Mouse (Mus musculus) leukemia stem cell, adult 10-12 weeks (primary cell): ENCODE data around the gene Kbtbd8. TPM values are rescaled to one million over a fixed set of nuclear protein-coding genes. Genes with fewer than 3 reads are reported as not detected.

ENCODE experiments used
- polyA plus RNA-seq: library from polyadenylated mRNA; stranded (reverse); fragments of >175 nt; gene quantifications from 2 replicates; pipeline ENCODE4 v1.2.3, GENCODE M21; 2012; ENCODE audit warnings: low replicate concordance

The Kbtbd8 gene
- polyA plus RNA-seq: 1.3 and 1.4 TPM in 2 replicates

DNA sequence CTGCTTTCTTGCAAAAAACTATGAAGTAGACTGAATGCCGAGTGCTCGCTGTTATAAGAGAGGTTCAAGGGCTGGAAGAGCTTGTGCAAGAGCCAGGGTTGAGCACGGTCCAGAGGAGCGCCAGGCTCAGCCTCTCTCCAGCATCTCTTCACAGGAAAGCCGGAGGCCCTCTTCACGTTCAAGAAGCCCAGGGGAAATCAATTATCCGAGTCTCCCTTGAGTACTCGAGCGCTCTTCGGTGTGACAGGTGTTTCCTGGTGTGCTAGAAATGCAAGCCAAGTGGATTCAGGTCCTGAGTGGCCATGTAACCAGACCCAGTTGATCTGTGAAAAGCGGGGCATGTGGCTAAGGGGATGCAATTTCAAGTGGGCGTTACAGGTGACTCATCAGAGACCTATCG, at the start of gene Kbtbd8:
Kbtbd8 (plus strand) TSS at position 295 of the 400 bp plus-strand sequence.

Other genes with a start within 250 kb of the Kbtbd8 start
- not detected in 2 replicates for gene Gm10234, start 204.9 kb downstream of the Kbtbd8 start, polyA plus RNA-seq